Mouse (Mus musculus): ENCODE data around the gene Gm21788.
"Not testable (repeated sequence)": the region's sequence is repeated elsewhere in the genome, so short reads cannot be mapped to it uniquely, and the experiment has no call there.

Gm21788 gene

DNA sequence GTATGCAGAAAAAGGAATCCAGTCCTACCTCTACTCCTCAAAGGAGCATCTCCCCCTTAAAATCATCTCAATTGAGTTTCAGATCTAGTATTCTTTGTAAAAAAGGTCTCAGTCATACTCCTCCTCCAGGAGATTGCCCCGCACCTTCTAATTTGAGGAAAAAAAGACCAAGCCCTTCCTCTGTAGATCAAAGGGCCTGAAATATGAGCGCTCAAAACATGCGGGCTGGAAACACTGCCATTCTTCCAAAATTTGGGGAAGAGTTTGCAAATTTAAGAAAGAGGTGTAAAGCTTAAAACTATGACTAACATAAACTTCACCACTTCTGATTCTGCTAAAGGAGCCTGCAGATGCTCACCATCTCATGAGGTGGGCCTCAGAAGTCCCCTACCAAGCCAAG lies at the start of gene Gm21788:
Gm21788 (plus strand) TSS at position 301 of the 400 bp plus-strand sequence.
- in situ Hi-C loops (cut with MboI; ENCODE audit: low pct_unique_long_range_greater_than_20kb in 1 of 2, low sequenced_read_pairs in 2 of 2, unreplicated experiment in 1 of 2): not testable (repeated sequence)

Data from mouse embryonic stem cell (cell line).